Mouse (Mus musculus): ENCODE results near the gene Setd3.
"Not testable (repeated sequence)": the region's sequence is repeated elsewhere in the genome, so short reads cannot be mapped to it uniquely, and the experiment has no call there.

Gene Setd3

DNA sequence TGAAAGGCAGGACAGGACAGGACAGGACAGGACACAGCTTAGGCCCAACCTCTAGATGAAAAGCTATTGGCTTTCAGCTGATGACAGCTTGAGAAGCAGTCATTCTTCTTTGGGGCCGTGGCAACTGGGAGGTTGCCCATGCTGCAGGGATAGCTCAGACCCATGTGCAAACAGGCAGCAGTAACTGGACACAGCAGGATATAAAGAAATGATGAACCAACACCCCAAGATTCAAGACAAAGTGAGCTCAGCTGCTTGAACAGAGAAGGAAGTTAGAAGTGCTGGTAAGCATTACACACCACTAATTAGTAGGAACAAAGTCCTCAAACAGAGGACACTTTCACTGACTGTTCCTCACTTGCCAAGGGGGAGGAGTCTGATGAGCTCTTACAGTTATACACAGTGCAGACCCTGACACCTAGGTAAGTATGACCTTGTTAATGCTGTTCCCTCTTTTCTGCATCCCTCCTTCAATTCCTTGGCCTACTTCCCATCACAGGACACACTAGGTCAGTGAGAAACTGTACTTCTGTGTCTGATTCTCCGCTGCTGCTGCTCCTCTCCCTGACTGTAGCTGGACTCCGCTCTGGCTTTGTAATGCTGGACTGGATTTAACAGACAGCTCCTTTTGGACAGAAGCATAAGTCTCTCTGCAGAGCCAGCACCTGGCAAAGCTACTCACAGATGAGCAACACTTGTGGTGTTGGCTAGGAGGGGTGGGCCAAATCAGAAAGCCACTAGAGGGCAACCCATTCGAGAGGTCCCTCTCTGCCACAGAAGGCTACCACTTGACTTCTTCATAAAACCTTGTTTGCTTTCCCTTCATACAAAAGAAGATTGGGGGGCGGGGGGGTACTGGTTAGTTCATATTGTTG, 35.3 kb downstream of the Setd3 start:
- no peak for DNase-seq (ENCODE audit: low read depth)

DNA sequence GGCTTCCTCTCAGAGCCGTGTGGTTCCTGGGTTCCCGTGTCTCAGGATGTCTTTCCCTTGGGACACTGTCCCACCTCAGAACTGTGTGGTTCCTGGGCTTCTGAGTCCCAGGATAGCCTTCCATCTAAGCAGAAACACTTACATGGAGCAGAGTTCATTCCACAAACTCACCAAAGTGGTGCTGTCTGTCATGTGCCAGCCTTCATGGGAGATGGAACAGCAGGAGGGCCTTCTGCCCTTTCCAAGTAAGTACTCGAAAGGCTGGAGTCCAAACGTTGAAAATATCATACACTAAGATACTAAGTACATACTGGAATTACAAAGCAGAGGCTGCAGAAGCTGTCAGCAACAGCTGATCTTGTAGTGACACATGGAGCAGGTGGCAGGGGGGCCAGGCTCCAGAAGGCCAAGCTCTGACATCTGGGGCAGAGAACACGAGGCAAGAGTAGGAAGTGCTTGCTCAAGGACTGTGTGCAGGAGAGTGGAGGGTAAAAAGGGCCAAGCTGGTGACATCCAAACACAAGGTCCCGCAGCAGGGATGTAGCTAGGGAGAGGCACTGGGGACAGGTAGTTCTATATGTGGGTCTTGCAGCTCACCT, 43.4 kb downstream of the Setd3 start:
- no peak for DNase-seq (ENCODE audit: low read depth)

DNA sequence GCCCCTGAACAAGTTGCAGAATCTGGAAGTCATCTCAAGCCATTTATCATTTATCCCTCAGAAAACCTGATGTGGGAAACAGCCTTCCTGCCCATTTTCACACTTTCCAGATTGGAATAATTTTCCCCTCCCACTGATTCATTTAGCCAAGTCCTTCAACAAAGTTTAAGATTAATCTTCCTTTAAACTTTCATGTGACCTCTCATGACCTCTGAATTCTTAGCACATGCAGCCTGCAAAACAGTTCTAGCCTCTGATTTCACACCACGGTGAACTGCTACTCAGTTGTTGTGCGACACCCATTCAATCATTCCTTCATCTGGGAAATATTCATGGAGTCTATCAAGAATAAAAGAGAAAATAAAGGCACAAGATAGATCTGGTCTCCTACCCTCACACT, 45.9 kb downstream of the Setd3 start:
- no peak for DNase-seq (ENCODE audit: low read depth)

DNA sequence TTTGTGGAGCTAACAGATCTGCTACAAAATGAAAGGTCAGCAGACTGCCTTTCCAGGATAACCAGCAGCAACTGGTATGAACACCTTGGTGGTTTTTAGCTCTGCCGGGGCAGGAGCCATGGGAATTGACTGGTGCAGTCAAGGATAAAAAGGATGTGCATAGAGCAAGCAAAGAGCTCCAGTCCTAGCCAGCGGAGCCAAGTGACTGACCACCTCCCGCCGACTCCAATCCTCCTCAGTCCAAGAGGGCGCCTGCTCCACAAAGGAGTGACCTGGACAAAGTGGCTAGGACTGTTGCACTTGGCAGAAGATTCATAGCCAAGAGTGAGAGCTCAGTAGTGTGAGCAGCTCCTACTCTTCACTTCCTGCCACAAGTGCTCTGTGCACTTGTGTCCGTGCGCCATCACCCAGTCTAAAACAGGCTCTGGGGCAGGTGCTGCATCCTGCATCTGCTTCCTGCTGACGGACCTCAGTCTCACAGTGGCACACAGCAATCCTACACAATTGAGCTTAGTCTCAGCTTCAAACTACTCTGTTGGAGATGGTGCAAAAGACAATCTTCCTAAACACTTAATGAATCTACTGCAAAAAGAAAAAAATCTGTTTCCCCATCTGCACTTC, 46.6 kb downstream of the Setd3 start:
- no peak for DNase-seq (ENCODE audit: low read depth)

DNA sequence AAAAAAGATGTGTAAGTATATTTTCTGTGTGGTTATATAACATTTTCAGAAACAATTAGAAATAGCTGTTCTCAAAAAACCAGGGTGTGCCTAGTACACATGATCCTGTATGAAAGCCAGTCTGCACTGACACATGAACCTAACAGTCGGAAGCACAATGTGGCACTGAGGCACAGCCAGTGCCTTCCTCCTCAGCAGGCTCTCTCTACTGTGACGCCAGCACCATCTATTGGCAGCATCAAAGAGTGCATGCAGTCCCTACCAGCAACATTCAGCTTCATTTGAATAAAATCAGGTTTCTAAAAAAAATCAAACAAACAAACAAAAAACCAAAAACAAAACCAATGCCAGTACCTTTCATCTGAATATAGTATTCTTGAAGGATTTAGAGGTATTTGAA, 57.8 kb downstream of the Setd3 start:
- DNase-seq (ENCODE audit: low read depth): peak; percentile 82

DNA sequence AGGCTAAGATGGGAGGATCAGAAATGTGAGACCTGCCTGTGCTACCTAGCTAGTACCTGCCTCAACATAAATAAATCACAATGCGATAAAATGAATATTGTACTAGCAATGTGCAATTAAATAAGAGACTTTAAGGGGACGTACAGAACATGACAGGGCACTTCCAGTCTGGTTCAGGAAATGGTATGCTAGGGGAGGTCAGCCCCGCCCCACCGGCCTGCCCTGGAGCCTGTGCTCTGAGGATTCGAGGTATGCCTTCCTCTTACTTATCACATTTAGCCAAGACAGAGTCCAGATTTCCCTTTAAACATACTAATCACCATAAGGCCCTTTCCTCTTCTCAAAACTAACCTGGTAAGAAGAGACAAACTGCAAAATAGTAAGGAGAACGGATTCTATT, 58.7 kb downstream of the Setd3 start:
- no peak for DNase-seq (ENCODE audit: low read depth)

DNA sequence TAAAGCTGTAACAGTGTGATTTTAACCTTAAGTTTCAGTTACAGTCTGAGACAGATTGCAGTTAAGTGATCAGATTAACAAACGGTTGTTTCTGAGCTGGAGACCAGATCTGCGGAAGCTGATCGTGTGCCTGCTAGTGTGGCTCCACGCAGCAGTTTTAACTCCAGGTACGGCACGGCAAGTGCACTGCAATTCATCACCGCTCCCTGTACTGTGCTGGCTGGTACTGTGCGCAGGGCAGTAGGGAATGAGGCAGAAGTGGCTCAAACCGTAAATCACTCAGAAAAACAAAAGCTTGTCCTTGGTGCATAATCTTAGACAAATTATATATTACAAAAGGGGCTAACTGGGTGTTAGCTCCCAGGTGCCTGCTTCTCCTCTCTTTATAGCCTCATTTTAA, 59.2 kb downstream of the Setd3 start:
- DNase-seq (ENCODE audit: low read depth): no peak

DNA sequence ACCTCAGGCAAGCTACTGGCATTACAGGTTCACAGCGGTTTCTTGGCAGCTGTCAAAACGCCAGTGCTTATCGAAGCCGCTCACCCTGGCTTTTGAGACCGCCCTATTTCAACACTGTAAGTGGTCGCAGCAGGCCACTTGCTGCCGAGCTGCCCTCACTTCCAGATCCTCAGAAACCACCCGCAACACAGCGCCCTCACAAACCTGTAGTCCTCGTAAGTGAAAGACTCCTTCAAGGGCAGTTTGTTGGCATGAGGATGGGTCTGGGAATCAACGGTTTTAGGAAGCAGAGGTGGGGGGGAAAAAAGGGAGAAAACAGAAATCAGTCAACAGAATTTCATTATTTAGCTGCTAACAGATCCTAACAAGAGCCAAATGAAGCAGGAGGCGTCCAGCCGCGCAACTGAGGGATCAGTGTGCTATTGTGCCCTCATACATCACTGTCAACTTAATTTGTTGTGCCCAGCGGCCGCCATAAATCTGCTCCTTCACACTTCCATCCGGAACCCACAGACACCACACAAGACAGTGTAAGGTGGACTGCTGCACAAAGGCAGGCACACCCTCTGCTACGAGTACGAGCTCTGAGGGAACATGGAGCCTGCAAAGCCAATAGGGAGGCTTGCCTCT, 60.1 kb downstream of the Setd3 start:
- DNase-seq (ENCODE audit: low read depth): no peak

DNA sequence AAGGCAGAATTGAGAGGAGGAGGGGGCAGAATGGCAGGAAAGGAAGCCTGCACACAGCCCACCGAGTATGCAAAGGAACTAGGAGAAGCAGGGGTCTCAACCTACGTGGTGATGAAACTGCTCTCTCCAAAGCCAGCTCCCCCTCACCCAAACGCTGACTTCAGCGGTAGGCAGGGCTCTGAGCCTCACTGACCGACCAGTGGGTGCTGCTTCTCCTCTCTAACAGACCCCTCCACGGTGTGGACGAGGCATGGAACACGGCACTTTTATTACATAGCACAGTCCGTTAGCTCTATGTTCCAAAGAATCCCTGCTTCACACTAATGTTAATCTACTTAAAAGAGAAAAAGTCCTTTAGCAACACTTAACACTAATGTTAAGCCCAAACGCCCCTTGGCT, 60.6 kb downstream of the Setd3 start:
- no peak for DNase-seq (ENCODE audit: low read depth)

DNA sequence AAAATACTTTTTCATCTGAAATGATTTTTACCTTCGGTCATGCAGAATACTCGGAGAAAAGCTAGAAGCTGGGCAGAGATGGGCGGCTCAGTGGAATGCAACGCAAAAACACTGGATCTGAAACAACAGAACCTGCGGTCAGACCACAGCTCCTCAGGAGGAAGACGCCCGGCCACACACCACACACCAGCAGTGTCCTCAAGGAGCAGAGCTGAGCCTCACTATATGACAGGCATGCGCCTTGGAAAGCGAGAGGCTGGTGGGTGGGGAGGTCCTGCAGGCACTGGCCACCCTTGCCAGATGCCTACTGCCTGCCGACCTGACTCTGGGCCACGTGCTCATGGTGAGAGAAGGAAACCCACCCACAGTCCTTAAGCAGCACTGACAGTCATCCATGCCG, 67.9 kb downstream of the Setd3 start:
- no peak for DNase-seq (ENCODE audit: low read depth)

DNA sequence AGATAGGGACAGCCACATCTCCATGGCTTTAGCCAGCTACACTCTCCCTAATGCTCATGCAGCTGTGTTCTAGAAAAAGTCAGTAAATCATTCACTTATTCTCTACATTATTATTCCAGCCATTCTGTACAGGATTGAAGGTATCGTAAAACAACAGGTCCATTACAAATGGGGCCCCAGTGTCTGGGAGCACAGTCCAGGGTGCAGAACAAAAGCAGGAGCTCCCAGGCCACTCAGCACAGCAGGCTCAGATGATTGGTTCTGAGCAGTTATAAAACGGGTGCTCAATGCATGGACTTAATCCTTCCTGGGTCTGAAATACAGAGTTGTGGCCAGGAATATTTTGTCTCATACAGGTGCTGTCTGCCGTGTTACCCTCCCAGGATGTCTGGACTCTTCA, 68.4 kb downstream of the Setd3 start:
- no peak for DNase-seq (ENCODE audit: low read depth)

DNA sequence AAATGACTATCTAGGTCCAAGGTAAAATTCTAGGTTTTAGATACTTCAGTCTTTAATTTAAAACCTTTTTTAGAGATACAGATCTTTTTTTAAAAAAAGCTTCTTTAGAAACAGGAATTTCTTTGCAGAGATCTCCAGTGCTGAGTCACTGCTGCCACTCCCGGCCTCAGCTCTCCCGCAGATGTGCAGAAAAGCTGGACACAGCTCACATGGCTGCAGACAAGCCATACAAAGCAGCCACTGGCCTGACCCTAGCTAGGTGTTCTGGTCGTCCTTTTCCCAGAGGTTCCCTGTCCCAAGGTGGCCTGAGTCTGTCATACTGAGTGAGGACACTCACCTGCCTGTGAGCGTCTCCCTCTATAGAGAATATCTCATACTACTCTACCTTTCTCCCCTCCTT, 69.4 kb downstream of the Setd3 start:
- DNase-seq (ENCODE audit: low read depth): no peak

DNA sequence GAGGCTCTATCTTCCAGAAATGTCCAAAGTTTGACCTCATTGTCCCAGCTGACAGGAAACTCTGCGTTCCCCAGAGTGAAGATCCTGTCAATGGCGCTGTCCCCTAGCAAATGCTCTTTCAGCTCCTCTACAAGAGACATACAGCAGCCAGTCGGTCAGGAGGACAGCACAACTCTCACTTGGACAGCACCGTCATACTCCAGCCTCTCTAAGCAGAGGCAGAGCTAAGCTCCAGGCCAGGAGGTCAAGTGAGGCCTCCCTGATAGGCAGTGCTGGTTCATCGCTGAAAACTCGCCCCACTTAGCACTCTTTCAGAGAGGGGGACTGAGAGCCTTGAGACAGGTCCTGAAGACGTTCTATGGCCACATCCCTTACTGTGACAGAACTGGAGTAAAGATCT, 70.5 kb downstream of the Setd3 start:
- DNase-seq (ENCODE audit: low read depth): not testable (repeated sequence)

DNA sequence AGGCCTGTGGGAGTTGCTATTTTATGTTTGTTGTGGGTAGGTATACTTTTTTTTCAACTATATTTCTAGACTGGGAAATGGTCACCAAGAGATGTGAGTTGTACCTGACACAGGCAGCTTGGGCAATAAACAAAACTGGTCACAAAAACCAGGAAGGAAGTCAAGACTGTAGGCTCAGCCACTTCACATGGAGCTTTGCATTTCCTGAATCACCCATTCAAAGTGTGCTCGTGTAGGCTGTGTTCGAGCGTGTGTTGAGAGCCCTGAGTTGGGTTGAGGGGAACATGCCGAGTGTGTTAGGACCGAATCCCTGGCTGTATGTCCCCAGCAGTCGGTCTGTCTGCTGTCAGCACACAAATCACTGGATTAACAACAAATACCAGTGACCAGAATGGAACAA, 75.8 kb downstream of the Setd3 start:
- DNase-seq (ENCODE audit: low read depth): no peak

DNA sequence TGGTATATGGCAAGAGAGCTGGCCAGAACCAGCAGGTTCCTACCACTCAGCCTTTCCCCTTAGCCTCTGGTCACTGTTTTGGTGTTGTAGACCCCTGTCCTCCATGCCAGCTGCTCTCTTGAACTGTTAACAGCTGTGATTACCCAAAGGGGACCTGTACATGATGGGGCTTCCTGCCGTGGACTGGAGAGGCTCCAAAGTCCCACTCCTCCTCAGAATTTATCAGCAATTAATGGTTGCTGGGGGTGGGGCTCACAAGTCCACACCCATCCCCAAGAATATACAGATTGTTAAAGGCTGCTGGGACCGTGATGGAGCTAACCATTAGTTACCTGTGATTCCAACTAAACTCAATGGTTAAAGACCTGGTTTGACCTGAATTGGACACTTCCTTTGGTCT, 77.0 kb downstream of the Setd3 start:
- no peak for DNase-seq (ENCODE audit: low read depth)

DNA sequence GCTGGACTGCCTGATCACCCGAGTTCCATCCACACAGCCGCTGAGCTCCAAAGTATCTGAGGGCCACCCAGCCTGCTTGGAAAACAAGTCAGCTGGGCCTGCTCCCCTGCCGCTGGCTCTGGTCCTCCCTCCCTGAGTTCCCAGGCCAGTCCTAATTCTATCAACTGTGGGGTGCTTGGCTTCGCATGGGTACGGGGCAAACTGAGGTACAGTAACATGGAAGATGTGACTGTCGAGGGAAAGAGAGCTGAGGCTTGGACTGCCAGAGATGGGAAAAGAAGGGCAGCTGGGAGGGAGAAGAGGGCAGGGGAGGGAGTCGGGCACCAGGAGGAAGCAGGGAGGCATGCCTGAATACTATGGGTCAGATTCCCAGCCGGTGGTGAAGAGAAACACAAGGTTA, 78.9 kb downstream of the Setd3 start:
- no peak for DNase-seq (ENCODE audit: low read depth)

DNA sequence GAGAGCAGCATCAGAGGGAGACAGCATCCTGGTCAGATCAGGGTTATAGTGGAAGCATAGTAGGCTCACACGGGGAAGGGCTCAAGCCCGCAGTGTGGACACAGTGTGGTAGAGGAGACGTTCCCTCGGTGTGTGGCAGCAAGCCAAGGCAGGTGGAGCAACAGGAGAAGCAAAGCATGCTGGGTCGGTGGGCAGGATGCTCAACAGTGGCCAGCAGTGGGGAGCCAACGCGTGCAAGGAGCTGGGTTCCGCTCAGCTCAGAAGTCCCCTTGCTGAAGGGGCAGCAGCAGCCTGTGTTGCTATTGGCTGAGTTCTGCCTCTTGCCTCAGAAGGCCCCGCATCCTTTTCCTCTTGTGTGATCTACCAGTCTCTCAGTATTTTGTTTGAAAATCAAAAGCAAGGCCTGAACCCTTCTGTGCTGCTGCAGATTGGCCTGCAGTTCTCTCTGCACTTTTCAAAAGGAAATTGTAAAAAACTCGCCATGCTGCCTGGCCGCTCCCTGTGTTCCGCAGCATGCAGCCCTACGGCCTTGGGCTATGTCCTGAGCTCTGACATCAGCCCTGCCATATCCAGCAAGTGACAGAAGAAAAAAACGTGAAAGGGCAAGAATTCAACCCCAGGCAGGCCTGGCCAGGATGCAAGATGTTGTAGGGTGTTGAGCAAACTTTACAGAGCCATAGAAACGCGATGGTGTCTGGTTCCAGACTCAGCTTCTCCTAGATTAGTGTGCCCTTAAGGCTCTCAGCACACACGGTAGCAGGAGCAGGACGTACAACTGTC, 80.7 kb downstream of the Setd3 start:
- peak; percentile 15 for DNase-seq (ENCODE audit: low read depth)

DNA sequence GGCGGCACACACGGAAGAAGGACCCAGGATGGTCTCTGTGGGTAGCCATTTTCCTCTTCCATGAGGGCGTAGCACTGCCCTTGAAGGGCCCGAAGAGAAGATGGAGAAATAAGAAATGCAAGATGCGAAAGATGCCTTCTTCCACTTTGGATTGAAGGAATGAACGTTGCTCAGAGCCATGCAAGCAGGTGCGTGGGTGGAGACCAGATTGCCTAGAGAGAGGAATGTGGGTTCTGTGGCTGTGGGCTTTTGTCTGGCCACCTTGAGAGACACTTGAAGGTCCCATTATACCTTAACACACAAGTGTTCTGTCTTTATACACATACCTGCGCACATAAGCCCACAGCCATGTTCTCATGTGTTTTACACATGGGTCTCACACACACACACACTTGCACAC, 81.5 kb downstream of the Setd3 start:
- no peak for DNase-seq (ENCODE audit: low read depth)

DNA sequence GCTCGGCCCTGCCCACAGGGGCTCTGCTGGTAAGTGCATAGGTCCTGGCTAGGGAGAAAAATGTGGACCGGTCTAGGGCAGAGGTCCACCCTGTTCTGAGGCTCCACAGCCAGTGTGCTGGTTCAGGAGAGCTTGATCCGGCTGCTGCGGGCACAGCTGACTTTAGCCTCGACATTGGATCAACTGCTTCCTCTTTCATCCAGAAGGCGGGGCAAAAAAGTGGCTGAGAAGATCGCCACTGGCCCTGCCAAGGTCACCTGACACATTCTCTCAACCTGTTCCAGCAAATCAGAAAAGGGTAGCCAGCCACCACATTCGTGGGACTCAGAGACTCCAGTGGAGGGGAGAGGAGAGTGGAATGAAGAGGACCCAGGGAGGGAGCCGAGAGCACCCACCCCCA, 90.9 kb downstream of the Setd3 start:
- no peak for DNase-seq (ENCODE audit: low read depth)

DNA sequence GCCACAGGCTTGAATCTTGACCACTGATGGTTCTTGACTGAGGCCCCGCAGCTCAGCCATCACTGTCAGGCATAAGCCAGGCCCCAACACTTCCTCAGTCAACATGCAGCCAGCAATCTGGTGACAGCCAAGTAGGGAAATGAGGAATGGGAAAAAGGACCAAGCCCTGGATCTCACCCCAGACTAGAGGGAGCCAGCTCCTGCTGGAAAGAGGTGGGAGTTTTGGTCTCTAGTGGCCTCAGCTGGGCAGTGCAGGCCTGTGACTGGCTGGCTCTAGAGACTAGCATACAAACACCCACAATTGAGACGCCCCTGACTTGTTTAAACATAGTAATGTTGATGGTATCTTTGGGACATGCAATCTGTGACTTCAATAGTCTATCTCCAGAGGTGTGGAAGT, 91.6 kb downstream of the Setd3 start:
- no peak for DNase-seq (ENCODE audit: low read depth)

DNA sequence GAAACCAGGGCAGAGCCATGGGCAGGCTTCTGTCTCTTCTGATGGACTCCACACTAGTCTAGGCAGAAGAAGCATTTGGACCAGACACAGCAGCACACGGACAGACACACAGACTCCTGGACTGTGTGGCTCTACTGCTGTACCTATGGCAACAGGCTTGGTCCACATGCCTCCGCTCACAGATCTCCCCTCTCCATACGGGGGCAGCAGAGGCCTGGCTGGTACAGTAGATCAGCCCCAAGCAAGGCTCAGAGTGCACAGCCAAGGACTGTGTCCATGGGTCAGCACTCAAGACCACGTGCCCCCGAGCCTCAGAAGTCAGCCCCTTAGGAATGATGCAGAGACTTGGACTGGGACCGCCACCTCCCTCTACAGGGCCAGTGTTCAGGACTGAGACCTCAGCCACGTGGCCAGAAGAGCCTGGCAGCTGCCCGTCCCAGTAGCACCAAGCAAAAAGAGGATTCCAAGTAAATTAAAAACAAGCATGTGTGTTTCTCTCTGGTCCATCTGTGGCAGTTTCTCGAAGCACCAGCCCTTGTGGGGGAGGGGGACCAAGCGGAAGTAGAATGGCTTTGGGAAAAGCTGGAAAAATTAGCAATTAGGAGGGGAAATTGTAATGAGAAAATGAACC, 100.9 kb downstream of the Setd3 start:
- DNase-seq (ENCODE audit: low read depth): no peak

DNA sequence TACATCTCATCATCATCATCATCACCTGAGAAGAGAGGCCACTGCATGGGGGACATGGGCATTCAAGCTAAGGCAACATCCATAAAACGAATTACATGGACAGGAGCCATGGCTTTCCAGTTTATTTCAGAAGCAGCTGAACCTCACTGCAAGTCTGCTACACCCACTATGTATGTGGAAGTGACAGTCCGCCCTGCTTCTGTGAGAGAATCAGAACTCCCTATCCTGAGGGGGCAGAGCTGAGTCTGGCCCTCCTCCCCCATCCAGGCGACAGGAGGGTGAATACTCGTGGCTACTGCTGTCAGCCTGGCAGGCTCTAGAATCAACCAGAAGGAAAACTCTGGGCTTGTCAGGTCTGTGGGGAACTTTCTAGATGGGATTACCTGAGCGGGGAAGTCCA, 106.2 kb downstream of the Setd3 start:
- no peak for DNase-seq (ENCODE audit: low read depth)

Data from induced T-regulatory cell, adult 2 months (primary cell).